Mouse (Mus musculus) granulocyte monocyte progenitor cell, adult 5-6 weeks (primary cell): ENCODE results near the gene Gm10719. TPM values are rescaled to one million over a fixed set of nuclear protein-coding genes. Genes with fewer than 3 reads are reported as not detected.
"Not testable (repeated sequence)": the region's sequence is repeated elsewhere in the genome, so short reads cannot be mapped to it uniquely, and the experiment has no call there.

ENCODE experiments used
- ATAC-seq: replicated peaks from 2 replicates; pipeline ENCODE4 v1.8.0; 2016; ENCODE audit warnings: mild to moderate bottlenecking, moderate TSS enrichment, inconsistent platforms; ENCODE audit not compliant: poor library complexity, severe bottlenecking
- total RNA-seq, 2 experiments: library from RNA; stranded (forward) in 1 of 2; stranded (reverse) in 1 of 2; fragments of 200-712, 200-1000 nt in 1 of 2; fragments of >200 nt in 1 of 2; fragmentation: Nextera tagmentation in 1 of 2; gene quantifications; 2 replicates each; pipeline ENCODE4 v1.2.3; 2014 to 2017

Gene Gm10719
- total RNA-seq, 2 experiments from 2014 or later = 4.6 TPM; not detected in 1

DNA sequence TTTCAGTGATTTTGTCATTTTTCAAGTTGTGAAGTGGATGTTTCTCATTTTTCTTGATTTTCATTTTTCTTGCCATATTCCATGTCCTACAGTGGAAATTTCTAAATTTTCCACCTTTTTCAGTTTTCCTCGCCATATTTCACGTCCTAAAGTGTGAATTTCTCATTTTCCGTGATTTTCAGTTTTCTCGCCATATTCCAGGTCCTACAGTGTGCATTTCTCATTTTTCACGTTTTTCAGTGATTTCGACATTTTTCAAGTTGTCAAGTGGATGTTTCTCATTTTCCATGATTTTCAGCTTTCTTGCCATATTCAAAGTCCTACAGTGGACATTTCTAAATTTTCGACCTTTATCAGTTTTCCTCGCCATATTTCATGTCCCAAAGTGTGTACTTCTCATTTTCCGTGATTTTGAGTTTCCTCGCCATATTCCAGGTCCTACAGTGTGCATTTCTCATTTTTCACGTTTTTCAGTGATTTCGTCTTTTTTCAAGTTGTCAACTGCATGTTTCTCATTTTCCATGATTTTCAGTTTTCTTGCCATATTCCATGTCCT lies 7.8 kb downstream of the Gm10719 start, which contains the start of gene Gm10717:
Gene Gm10717 (plus strand): TSS at position 506 of the 556 bp plus-strand sequence.
- ATAC-seq = not testable (repeated sequence)

DNA sequence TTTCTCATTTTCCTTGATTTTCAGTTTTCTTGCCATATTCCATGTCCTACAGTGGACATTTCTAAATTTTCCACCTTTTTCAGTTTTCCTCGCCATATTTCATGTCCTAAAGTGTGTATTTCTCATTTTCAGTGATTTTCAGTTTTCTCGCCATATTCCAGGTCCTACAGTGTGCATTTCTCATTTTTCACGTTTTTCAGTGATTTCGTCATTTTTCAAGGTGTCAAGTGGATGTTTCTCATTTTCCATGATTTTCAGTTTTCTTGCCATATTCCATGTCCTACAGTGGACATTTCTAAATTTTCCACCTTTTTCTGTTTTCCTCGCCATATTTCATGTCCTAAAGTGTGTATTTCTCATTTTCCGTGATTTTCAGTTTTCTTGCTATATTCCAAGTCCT lies 8.4 kb downstream of the Gm10719 start:
- ATAC-seq = not testable (repeated sequence)

DNA sequence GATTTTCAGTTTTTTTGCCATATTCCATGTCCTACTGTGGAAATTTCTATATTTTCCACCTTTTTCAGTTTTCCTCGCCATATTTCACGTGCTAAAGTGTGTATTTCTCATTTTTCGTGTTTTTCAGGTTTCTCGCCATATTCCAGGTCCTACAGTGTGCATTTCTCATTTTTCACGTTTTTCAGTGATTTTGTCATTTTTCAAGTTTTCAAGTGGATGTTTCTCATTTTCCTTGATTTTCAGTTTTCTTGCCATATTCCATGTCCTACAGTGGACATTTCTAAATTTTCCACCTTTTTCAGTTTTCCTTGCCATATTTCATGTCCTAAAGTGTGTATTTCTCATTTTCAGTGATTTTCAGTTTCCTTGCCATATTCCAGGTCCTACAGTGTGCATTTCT lies 8.9 kb downstream of the Gm10719 start:
- ATAC-seq = not testable (repeated sequence)

DNA sequence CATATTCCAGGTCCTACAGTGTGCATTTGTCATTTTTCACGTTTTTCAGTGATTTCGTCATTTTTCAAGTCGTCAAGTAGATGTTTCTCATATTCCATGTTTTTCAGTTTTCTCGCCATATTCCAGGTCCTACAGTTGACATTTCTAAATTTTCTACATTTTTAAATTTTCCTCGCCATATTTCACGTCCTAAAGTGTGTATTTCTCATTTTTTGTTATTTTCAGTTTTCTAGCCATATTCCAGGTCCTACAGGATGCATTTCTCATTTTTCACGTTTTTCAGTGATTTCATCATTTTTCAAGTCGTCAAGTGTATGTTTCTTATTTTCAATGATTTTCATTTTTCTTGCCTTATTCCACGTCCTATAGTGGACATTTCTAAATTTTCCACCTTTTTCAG lies 9.5 kb downstream of the Gm10719 start:
- not testable (repeated sequence) for ATAC-seq

DNA sequence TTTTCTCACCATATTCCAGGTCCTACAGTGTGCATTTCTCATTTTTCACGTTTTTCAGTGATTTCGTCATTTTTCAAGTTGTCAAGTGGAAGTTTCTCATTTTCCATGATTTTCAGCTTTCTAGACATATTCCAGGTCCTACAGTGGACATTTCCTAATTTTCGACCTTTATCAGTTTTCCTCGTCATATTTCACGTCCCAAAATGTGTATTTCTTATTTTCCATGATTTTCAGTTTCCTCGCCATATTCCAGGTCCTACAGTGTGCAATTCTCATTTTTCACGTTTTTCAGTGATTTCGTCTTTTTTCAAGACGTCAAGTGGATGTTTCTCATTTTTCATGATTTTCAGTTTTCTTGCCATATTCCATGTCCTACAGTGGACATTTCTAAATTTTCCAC lies 10.0 kb downstream of the Gm10719 start:
- not testable (repeated sequence) for ATAC-seq

DNA sequence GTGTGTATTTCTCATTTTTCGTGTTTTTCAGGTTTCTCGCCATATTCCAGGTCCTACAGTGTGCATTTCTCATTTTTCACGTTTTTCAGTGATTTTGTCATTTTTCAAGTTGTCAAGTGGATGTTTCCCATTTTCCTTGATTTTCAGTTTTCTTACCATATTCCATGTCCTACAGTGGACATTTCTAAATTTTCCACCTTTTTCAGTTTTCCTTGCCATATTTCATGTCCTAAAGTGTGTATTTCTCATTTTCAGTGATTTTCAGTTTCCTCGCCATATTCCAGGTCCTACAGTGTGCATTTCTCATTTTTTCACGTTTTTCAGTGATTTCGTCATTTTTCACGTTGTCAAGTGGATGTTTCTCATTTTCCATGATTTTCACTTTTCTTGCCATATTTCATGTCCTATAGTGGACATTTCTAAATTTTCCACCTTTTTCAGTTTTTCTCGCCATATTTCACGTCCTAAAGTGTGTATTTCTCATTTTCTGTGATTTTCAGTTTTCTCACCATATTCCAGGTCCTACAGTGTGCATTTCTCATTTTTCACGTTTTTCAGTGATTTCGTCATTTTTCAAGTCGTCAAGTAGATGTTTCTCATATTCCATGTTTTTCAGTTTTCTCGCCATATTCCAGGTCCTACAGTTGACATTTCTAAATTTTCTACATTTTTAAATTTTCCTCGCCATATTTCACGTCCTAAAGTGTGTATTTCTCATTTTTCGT lies 12.2 kb downstream of the Gm10719 start:
- not testable (repeated sequence) for ATAC-seq

DNA sequence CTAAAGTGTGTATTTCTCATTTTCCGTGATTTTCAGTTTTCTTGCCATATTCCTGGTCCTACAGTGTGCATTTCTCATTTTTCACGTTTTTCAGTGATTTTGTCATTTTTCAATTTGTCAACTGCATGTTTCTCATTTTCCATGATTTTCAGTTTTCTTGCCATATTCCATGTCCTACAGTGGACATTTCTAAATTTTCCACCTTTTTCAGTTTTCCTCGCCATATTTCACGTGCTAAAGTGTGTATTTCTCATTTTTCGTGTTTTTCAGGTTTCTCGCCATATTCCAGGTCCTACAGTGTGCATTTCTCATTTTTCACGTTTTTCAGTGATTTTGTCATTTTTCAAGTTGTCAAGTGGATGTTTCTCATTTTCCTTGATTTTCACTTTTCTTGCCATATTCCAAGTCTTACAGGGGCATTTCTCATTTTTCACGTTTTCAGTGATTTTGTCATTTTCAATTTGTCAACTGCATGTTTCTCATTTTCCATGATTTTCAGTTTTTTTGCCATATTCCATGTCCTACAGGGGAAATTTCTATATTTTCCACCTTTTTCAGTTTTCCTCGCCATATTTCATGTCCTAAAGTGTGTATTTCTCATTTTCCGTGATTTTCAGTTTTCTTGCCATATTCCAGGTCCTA lies 13.6 kb downstream of the Gm10719 start:
- ATAC-seq = not testable (repeated sequence)

DNA sequence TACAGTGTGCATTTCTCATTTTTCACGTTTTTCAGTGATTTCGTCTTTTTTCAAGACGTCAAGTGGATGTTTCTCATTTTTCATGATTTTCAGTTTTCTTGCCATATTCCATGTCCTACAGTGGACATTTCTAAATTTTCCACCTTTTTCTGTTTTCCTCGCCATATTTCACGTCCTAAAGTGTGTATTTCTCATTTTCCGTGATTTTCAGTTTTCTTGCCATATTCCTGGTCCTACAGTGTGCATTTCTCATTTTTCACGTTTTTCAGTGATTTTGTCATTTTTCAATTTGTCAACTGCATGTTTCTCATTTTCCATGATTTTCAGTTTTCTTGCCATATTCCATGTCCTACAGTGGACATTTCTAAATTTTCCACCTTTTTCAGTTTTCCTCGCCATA lies 17.1 kb downstream of the Gm10719 start, which contains the start of gene Gm17535:
Gene Gm17535 (plus strand): TSS at position 301 of the 400 bp plus-strand sequence.
- not testable (repeated sequence) for ATAC-seq

DNA sequence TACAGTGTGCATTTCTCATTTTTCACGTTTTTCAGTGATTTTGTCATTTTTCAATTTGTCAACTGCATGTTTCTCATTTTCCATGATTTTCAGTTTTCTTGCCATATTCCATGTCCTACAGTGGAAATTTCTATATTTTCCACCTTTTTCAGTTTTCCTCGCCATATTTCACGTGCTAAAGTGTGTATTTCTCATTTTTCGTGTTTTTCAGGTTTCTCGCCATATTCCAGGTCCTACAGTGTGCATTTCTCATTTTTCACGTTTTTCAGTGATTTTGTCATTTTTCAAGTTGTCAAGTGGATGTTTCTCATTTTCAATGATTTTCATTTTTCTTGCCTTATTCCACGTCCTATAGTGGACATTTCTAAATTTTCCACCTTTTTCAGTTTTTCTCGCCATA lies 19.4 kb downstream of the Gm10719 start, which contains the start of gene Gm10715:
Gene Gm10715 (plus strand): TSS at position 301 of the 400 bp plus-strand sequence.
- not testable (repeated sequence) for ATAC-seq

DNA sequence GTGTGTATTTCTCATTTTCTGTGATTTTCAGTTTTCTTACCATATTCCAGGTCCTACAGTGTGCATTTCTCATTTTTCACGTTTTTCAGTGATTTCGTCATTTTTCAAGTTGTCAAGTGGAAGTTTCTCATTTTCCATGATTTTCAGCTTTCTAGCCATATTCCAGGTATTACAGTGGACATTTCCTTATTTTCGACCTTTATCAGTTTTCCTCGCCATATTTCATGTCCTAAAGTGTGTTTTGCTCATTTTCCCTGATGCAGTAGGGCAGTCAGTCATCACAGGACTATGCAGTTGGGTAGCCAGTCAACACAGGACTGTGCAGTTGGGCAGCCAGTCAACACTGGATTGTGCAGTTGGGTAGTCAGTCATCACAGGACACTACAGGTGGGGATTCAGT lies 21.0 kb downstream of the Gm10719 start:
- ATAC-seq = not testable (repeated sequence)

Other genes with a start within 250 kb of the Gm10719 start
- not detected in 2 replicates for gene Gm10722, start 16.5 kb upstream of the Gm10719 start, total RNA-seq (2014; fragmentation: Nextera tagmentation)
- gene Gm10722, start 16.5 kb upstream of the Gm10719 start, total RNA-seq (2017) = not detected in 2 replicates
- gene Gm11168, start 14.1 kb upstream of the Gm10719 start, total RNA-seq (2014; fragmentation: Nextera tagmentation) = not detected in 2 replicates
- not detected in 2 replicates for gene Gm11168, start 14.1 kb upstream of the Gm10719 start, total RNA-seq (2017)
- gene Gm10721, start 4.3 kb upstream of the Gm10719 start, total RNA-seq (2014; fragmentation: Nextera tagmentation) = 0.80 TPM in 1 of 2 replicates, not detected in the other
- not detected in 2 replicates for gene Gm10721, start 4.3 kb upstream of the Gm10719 start, total RNA-seq (2017)
- gene Gm10720, start 1.8 kb upstream of the Gm10719 start, total RNA-seq (2014; fragmentation: Nextera tagmentation) = not detected in 2 replicates
- not detected in 2 replicates for gene Gm10720, start 1.8 kb upstream of the Gm10719 start, total RNA-seq (2017)
- gene Gm10718, start 6.1 kb downstream of the Gm10719 start, total RNA-seq (2014; fragmentation: Nextera tagmentation) = 4.0 TPM in 1 of 2 replicates, not detected in the other
- not detected in 2 replicates for gene Gm10718, start 6.1 kb downstream of the Gm10719 start, total RNA-seq (2017)
- 2.0 TPM in 1 of 2 replicates, not detected in the other for gene Gm10717, start 8.0 kb downstream of the Gm10719 start, total RNA-seq (2014; fragmentation: Nextera tagmentation)
- gene Gm10717, start 8.0 kb downstream of the Gm10719 start, total RNA-seq (2017) = not detected in 2 replicates
- not detected in 2 replicates for gene Gm17535, start 17.2 kb downstream of the Gm10719 start, total RNA-seq (2014; fragmentation: Nextera tagmentation)
- not detected in 2 replicates for gene Gm17535, start 17.2 kb downstream of the Gm10719 start, total RNA-seq (2017)
- gene Gm10715, start 19.5 kb downstream of the Gm10719 start, total RNA-seq (2014; fragmentation: Nextera tagmentation) = 1.1 TPM in 1 of 2 replicates, not detected in the other
- gene Gm10715, start 19.5 kb downstream of the Gm10719 start, total RNA-seq (2017) = not detected in 2 replicates